In genomic region chr8:10870423-10871055, GRCm38 (mm10) we compare ENCODE assay signal across 18 mouse cellular contexts.
DNase-seq lines count a peak whose midpoint lies in the region; ATAC-seq and TF ChIP-seq lines count a peak whose summit lies in the region.
"Had no signal": no experiment of that assay in that cellular context is flagged by ENCODE, and none has a peak within 500 bp of the region (broad histone marks: within the 10 kb centered on the region; RNA-seq: fewer than 3 reads in every experiment).

No protein-coding gene starts in this region.

- no peaks in the 10 kb centered on the region for H3K36me3 ChIP-seq in forebrain, embryonic 14.5 days (ENCODE audit: control insufficient read depth, insufficient read depth, low read length)
- no peaks in the 10 kb centered on the region for H3K36me3 ChIP-seq in forebrain, embryonic 12.5 days (replicated peaks)
- H3K36me3 ChIP-seq in forebrain, postnatal 0 days (ENCODE audit: insufficient read depth): no peaks in the 10 kb centered on the region
- H3K36me3 ChIP-seq in kidney, embryonic 15.5 days: no peaks in the 10 kb centered on the region
- H3K36me3 ChIP-seq: embryonic facial prominence, embryonic 12.5 days; neural tube, embryonic 13.5 days had no signal

- no peak; the same call in 1 of the 2 replicates for ATAC-seq in forebrain, embryonic 14.5 days
- ATAC-seq in forebrain, embryonic 12.5 days (ENCODE audit: low FRiP score): no peak
- peak; percentile 79 for ATAC-seq in forebrain, postnatal 0 days
- no peak for ATAC-seq in kidney, embryonic 15.5 days (replicated peaks; ENCODE audit: low FRiP score)
- ATAC-seq: activated CD4-positive, CD25-positive, alpha-beta regulatory T cell, adult 4 months had no signal

- no peak overlapping the region for H3K4me3 ChIP-seq in forebrain, embryonic 14.5 days (ENCODE audit: low read depth, low read length)
- no peak overlapping the region for H3K4me3 ChIP-seq in forebrain, embryonic 12.5 days (replicated peaks)
- no peak overlapping the region for H3K4me3 ChIP-seq in left cerebral cortex, adult 2 months
- no peak overlapping the region for H3K4me3 ChIP-seq in forebrain, postnatal 0 days (ENCODE audit: low read depth, low read length)
- no peak overlapping the region for H3K4me3 ChIP-seq in kidney, embryonic 15.5 days (replicated peaks)
- H3K4me3 ChIP-seq: embryonic facial prominence, embryonic 12.5 days; heart, adult 2 months; neural tube, embryonic 13.5 days had no signal

- no peak overlapping the region for H3K9ac ChIP-seq in forebrain, embryonic 14.5 days (ENCODE audit: low read length)
- no peak overlapping the region for H3K9ac ChIP-seq in forebrain, embryonic 12.5 days
- no peak overlapping the region for H3K9ac ChIP-seq in forebrain, postnatal 0 days
- no peak overlapping the region for H3K9ac ChIP-seq in kidney, embryonic 15.5 days
- H3K9ac ChIP-seq: embryonic facial prominence, embryonic 12.5 days; neural tube, embryonic 13.5 days had no signal

- H3K27me3 ChIP-seq in forebrain, embryonic 14.5 days (replicated peaks; ENCODE audit: control insufficient read depth, insufficient read depth, low read length): no peaks in the 10 kb centered on the region
- no peaks in the 10 kb centered on the region for H3K27me3 ChIP-seq in forebrain, embryonic 12.5 days
- H3K27me3 ChIP-seq in forebrain, postnatal 0 days (ENCODE audit: insufficient read depth, low read length): no peaks in the 10 kb centered on the region
- peaks cover 22% of the 10 kb centered on the region for H3K27me3 ChIP-seq in kidney, embryonic 15.5 days
- H3K27me3 ChIP-seq: embryonic facial prominence, embryonic 12.5 days; neural tube, embryonic 13.5 days had no signal

- H3K4me2 ChIP-seq in forebrain, embryonic 14.5 days (ENCODE audit: low read length): no peak overlapping the region
- no peak overlapping the region for H3K4me2 ChIP-seq in forebrain, embryonic 12.5 days
- no peak overlapping the region for H3K4me2 ChIP-seq in forebrain, postnatal 0 days (ENCODE audit: low read depth)
- H3K4me2 ChIP-seq in kidney, embryonic 15.5 days: no peak overlapping the region
- H3K4me2 ChIP-seq: embryonic facial prominence, embryonic 12.5 days; neural tube, embryonic 13.5 days had no signal

- peak; percentile 69 for DNase-seq in forebrain, embryonic 14.5 days (ENCODE audit: low spot score)
- DNase-seq in left cerebral cortex, adult 2 months (ENCODE audit: extremely low spot score in 1 of 2, low spot score in 2 of 2): no peak
- no peak for DNase-seq in left cerebral cortex, postnatal 36 days (ENCODE audit: low spot score in 2 of 2)
- peak; percentile 88 for DNase-seq in forebrain, postnatal 0 days
- peak; percentile 79 to 84 for DNase-seq in right cerebral cortex, postnatal 10 days (ENCODE audit: low spot score in 2 of 2)
- DNase-seq in neural tube, embryonic 10.5 days (ENCODE audit: extremely low spot score, low spot score): no peak
- DNase-seq: adrenal gland, postnatal 25 days; cerebellum, postnatal 36 days; gastrocnemius, postnatal 10 days; heart, adult 2 months; lung, adult 2 months; lung, postnatal 4 days; midbrain, embryonic 14.5 days had no signal

- intact Hi-C loops in left cerebral cortex, adult 2 months (cut with DNase I): no loop called here
- intact Hi-C loops in left cerebral cortex, postnatal 36 days (cut with DNase I): no loop called here

- no peak overlapping the region for H3K27ac ChIP-seq in forebrain, embryonic 14.5 days (ENCODE audit: low read depth, low read length)
- H3K27ac ChIP-seq in forebrain, embryonic 12.5 days: no peak overlapping the region
- H3K27ac ChIP-seq in left cerebral cortex, adult 2 months: peak overlapping the region; percentile 69; the same call in 1 of the 2 replicates
- peak overlapping the region; percentile 37; the same call in 1 of the 2 replicates for H3K27ac ChIP-seq in forebrain, postnatal 0 days (ENCODE audit: low read depth, low read length)
- no peak overlapping the region for H3K27ac ChIP-seq in kidney, embryonic 15.5 days
- H3K27ac ChIP-seq: embryonic facial prominence, embryonic 12.5 days; heart, adult 2 months; neural tube, embryonic 13.5 days had no signal

- 56% methylated on average over 13 of the region's 13 CpGs for WGBS in forebrain, embryonic 14.5 days
- 73% methylated on average over 13 of the region's 13 CpGs for WGBS in forebrain, embryonic 12.5 days
- 30% methylated on average over 13 of the region's 13 CpGs for WGBS in forebrain, postnatal 0 days
- WGBS in kidney, embryonic 15.5 days: 86% methylated on average over 13 of the region's 13 CpGs

- no peak for TF ChIP-seq CTCF in left cerebral cortex, adult 2 months (IDR thresholded peaks at IDR 0.05)
- no peak for TF ChIP-seq CTCF in forebrain, postnatal 0 days (IDR thresholded peaks at IDR 0.05; ENCODE audit: low read depth)

- H3K9me3 ChIP-seq in forebrain, embryonic 14.5 days (replicated peaks; ENCODE audit: control insufficient read depth, low read length): no peaks in the 10 kb centered on the region
- no peaks in the 10 kb centered on the region for H3K9me3 ChIP-seq in forebrain, embryonic 12.5 days
- H3K9me3 ChIP-seq in forebrain, postnatal 0 days (ENCODE audit: low read length): no peaks in the 10 kb centered on the region
- H3K9me3 ChIP-seq in kidney, embryonic 15.5 days (replicated peaks): no peaks in the 10 kb centered on the region
- H3K9me3 ChIP-seq: embryonic facial prominence, embryonic 12.5 days; neural tube, embryonic 13.5 days had no signal

- H3K4me1 ChIP-seq in forebrain, embryonic 14.5 days (ENCODE audit: control insufficient read depth, insufficient read depth, low read length): peaks cover 12% of the 10 kb centered on the region; the same call in 1 of the 2 replicates
- peaks cover 20% of the 10 kb centered on the region for H3K4me1 ChIP-seq in forebrain, embryonic 12.5 days
- peaks cover 24% of the 10 kb centered on the region; the same call in 1 of the 2 replicates for H3K4me1 ChIP-seq in forebrain, postnatal 0 days (ENCODE audit: insufficient read depth)
- peaks cover 12% of the 10 kb centered on the region for H3K4me1 ChIP-seq in kidney, embryonic 15.5 days

Comparison
In these comparisons a context has a peak if more than half of its experiments do, and no peak if none do; other contexts are left out.
1. H3K27ac ChIP-seq: peak in left cerebral cortex, adult 2 months (single experiment) and forebrain, postnatal 0 days (single experiment); none in forebrain, embryonic 14.5 days (single experiment), forebrain, embryonic 12.5 days (single experiment) and kidney, embryonic 15.5 days (single experiment).
2. DNase-seq: peak in forebrain, embryonic 14.5 days (single experiment), forebrain, postnatal 0 days (single experiment) and right cerebral cortex, postnatal 10 days (2 of 2); none in left cerebral cortex, adult 2 months (0 of 2), left cerebral cortex, postnatal 36 days (0 of 2) and neural tube, embryonic 10.5 days (single experiment).